12 mouse cellular contexts compared by ENCODE assay signal in the genomic region with DNA sequence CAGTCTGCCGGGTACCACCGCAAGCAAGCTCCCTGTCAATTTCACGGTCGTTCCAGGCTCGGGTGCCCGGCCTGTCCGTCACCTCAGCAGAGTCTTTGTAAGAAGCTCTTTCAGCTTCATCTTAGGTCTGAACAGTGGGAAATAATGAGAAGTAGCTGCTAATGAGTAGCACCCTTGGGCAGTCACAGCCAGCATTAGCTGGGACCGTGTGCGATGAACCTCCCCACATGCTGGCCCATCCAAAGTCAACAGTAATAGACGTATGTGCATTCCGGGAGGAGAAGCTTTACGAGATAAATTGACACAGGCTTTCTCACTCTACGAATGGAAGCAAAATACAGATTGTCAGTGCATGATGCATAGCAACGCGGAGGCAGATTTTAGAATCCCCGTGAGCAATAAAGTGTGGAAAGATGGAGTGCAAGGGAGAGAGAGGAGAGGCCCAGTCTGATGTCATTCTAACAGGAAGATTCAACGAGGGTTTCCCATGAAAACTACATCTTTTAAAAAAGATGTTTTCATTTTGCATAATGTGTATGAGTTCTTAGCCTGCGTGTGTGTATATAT.
"Had no signal": no experiment of that assay in that cellular context is flagged by ENCODE, and none has a peak within 500 bp of the region (broad histone marks: within the 10 kb centered on the region; RNA-seq: fewer than 3 reads in every experiment).

No protein-coding gene starts in this region.

- H3K9me3 ChIP-seq: limb, embryonic 15.5 days; liver, embryonic 12.5 days; neural tube, embryonic 15.5 days had no signal

- H3K27ac ChIP-seq: limb, embryonic 15.5 days; liver, embryonic 12.5 days; neural tube, embryonic 15.5 days had no signal

- H3K4me3 ChIP-seq: limb, embryonic 15.5 days; liver, embryonic 12.5 days; neural tube, embryonic 15.5 days had no signal

- H3K4me2 ChIP-seq: limb, embryonic 15.5 days; liver, embryonic 12.5 days; neural tube, embryonic 15.5 days had no signal

- ATAC-seq: liver, embryonic 12.5 days had no signal

- H3K27me3 ChIP-seq: limb, embryonic 15.5 days; liver, embryonic 12.5 days; neural tube, embryonic 15.5 days had no signal

- H3K36me3 ChIP-seq: liver, embryonic 12.5 days had no signal

- H3K9ac ChIP-seq: limb, embryonic 15.5 days; liver, embryonic 12.5 days; neural tube, embryonic 15.5 days had no signal

- DNase-seq: kidney, adult 2 months; kidney, postnatal 25 days; layer of hippocampus, adult 9-11 months; layer of hippocampus, postnatal 36 days; midbrain, embryonic 14.5 days; right cerebral cortex, postnatal 4 days; spleen, adult 18-20 months; thymus, adult 18-20 months; thymus, postnatal 14 days had no signal

- H3K4me1 ChIP-seq: liver, embryonic 12.5 days had no signal
